Mouse (Mus musculus): Measurements from ENCODE around the gene Tnfrsf1b.

Tnfrsf1b gene

DNA sequence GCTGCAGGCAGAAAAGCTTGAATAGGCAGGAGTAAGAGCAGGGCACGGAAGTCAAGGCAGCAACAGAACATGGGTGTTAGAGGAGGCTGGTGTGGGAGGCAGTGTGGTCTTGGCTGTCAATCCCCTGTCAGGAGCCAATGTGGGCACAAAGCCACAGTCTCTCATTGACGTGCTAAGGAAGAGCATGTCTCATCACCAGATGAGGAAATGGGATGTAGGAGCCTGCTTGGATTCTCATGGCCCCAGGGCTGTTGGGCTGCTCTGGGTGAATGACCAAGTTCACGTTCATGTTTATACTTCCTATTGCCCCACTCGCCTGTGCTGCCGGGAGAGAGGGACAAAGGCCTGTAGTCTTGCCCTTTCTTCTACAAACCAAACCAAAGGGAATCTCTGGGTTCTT is 28.8 kb downstream of the Tnfrsf1b start:
- no peak for DNase-seq

- no peak for DNase-seq
These were observed 29.6 kb downstream of the Tnfrsf1b start for GRCm38 (mm10) chr4:145217046-145217445.

- no peak for DNase-seq
These were observed 31.3 kb downstream of the Tnfrsf1b start for GRCm38 (mm10) chr4:145215396-145215795.

DNA sequence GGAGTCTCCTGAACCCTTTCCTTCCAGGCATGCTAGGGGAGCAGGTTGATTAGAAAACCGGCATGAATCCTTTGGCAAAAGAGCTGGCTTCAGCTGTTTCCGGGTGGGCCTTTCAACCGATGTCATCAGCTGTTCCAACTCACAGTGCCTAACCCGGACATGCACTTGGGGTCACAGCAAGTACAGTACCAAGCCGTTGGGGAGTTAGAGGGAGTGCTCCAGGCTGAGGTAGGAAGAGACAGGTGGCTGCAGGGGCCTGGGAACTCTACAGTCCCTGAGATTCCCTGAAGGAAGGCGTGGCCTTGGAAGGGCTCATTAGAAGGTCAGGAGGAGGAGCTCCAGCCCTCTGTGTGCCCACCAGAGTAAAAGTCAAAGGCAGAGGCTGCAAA is 31.9 kb downstream of the Tnfrsf1b start:
- peak in 1 of 2 experiments; percentile 7 for DNase-seq

DNA sequence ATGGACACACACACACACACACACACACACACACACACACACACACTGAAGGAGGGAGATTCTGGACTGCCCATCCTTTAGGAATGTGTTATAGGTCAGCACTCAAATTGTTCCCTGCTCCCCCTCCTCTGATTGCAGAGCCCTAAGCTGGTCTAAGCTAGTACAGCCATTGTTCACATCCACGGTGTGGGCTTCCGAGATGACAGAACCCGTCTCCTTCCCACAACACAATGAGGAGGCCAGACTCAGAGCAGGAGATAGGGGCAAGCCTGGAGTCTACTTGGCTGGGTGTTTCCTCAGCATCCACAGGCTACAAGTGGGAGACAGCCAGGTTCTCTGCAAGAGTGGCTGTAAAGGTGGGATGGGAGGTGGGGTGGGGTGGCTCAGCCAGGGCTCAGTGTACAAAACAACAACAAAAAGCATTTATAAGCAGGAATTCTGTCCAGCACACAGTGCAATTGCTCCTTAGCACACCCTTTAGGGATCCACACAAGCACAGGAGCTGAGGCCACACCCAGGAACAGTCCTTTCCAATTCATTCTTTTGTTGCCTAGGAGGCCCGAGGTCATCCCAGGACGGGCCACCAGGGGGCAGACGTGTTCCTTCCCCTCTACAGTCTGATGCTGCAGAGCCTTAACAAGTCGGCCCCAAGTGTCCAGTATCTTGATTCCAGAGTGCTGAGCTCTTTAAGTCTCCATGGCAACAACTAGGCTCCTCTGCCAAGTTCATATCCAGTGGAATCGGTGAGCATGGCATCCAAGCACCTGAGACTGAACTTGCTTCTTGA is 32.5 kb downstream of the Tnfrsf1b start:
- DNase-seq: peak; percentile 78 to 85

- DNase-seq: no peak
These were observed 35.6 kb downstream of the Tnfrsf1b start for GRCm38 (mm10) chr4:145211076-145211475.

GRCm38 (mm10) chr4:145210564-145210963 is 36.1 kb downstream of the Tnfrsf1b start:
- DNase-seq: no peak

GRCm38 (mm10) chr4:145209690-145210088 is 37.0 kb downstream of the Tnfrsf1b start:
- no peak for DNase-seq

DNA sequence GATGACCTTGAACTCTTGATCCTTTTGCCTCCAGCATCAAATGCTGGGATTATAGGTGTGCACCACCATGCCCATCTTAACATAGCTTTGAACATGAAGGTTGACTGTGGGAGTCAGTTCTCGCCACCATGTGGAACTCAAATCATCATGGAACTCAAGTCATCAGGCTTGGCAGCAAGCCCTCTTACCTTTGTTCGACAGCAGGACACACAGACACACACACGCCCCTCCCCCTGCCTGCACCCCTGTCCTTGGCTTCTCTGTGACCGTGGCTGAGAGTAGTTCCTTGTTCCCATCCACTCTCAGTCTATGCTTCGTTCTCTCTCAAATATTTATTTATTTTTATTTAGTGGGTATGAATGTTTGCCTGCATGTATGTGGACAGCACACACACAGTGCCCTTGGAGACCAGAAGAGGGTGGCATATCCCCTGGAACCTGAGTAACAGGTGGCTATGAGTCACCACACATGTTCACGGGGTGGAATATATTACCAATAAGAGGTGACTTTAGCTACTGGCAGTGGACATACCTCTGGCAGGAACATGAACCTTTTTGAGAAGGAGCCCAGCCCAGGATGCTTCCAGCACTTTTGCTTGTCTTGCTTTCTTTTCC is 37.5 kb downstream of the Tnfrsf1b start:
- DNase-seq: no peak

DNA sequence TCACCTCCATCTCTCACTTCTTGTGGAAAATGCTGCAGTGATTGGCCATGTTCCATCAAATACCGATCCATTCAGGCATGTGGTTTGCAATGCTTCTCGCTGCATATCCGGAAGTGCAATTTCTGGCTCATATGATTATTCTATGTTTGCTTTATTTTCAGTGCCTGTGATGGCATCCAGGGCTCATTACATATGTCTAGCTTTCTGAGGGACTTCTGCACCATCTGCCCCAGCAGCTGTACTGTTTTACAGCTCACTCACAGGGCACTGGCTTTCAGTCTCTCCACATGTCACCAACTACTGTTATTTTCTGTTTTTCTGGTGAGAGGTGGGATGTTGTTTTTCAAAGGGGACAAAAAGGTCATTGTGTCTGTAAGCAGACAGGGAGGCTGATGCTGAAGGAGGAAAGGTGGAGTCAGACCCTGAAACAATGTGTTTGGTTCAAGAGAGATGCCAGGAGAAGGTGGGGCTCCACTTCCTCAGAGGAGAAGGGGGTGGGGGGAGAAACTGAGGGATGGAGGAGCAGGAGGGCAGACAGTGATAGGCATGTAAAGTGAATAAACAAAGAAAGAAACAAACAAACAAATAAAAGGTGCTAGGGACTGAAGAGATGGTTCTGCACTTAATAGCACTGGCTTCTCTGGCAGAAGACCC is 38.8 kb downstream of the Tnfrsf1b start:
- no peak for DNase-seq

DNA sequence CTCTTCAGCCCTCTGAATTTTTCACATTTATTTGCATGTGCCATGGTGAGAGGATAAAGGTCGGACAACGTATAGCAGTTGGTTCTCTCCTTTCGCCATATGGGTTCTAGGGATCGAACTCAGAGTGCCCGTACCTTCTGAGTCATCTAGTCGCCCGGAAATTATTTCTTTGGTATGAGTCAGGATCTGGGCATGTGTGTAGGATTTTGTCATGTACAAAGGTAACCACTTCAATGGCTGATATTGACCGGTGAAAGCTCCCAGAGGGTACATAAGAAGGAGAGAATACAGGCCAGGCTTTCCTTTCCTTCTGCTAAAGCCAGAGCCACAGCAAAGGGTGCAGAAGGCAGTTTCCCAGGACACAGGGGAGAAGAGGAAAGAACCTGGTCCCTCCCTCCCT is 41.9 kb downstream of the Tnfrsf1b start:
- DNase-seq: no peak

DNA sequence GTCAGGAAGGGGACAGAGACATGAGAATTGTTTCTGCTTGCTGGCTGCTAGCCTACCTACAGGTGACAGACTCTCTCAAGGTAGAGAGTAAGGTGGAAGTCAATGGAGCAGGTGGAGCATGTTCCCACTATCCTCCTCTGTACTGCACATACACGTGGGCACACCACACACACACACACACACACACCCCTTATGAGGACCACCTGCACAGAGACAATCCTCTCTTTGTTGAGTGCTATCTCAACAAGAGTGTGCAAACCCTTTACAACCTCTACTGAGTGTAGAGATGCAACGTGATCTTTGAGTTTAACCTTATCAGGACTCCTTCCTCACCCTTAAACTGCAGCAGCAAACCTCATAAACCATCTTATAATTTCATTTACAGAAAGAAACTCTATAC is 43.4 kb downstream of the Tnfrsf1b start:
- no peak for DNase-seq

DNA sequence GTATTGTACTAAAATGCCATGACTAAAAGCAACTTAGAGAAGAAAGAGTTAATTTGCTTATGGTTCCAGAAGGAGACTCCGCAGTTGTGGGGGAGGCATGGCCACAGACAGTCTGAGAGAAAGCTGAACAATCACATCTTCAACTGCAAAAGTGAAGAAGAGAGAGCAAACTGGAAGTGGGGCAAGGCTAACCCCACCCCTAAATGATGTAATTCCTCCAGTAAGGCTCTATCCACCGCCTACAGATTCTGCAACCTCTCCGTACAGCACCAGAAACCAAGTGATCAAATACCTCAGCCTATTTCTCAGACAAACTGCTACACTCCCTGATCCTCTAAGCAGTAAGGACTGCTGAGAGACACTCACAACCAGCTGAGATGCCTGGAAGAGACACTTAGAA is 45.2 kb downstream of the Tnfrsf1b start:
- DNase-seq: no peak

DNA sequence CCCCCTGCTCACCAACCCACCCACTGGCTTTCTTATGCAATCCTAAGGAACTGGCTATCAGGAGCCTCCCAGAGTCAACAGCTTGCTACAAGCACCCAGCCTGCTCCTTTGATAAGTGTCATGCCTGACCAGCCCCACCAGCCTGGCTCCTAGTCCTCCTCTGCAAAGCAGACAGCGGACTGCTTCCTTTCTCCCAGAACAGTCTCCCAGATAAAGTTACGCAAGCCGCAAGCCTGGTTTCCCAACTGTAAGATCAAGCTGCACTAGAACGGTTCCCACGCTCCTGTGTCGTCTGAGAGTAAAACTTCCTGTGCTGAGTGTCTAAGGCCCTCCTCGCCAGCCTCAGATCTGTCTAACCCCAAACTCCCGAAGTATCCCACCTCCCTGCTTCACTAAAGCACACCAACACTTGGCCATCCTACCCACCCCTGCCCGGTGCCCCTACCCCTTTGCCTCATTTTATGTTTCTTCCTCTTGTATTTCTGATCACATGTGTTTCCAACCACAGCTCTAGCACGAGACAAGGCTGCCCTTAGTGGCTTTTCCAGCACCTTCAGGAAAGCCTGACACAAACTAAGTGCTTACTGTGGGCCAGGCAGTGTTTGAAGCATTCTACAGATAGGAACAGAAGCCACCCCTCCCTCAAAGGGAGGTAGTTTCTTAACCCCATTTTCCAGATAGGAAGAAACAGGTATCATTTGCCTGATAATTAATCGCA is 46.5 kb downstream of the Tnfrsf1b start:
- DNase-seq: no peak

DNA sequence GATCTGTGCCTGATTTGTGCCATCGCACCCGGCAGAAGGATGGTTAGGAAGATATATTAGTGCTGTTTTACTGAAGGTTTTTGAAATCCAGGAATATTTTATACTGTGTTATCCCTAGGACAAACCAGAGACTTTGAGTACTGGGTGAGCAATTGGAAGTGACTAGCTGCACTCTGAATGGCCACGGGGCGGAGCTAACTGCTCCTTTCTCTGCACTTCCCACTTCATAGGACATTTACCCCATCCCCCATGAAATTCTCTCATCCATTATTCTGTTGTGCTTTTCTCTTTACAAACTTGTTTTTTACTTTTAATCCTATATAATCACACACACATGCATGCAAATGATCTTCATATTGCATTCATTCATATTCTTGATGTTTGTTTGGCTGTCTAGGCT is 50.1 kb downstream of the Tnfrsf1b start:
- DNase-seq: no peak

DNA sequence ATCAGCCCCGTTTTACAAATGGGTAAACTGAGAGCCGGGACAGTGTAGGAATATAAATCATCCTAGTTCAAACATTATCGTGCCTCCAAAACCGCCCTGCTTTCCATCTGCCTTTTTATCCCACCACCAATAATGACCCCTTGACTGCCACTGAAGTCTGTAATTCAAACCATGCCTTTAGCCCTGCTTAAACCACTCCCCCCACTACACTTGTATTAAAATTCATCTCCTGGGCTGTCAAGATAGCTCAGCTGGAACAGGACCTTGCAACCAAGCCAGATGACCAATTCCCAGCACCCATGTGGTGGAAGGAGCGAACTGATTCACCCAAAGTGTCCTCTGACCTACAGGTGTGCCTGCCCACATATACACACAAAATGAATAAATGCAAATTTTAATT is 51.5 kb downstream of the Tnfrsf1b start:
- no peak for DNase-seq

DNA sequence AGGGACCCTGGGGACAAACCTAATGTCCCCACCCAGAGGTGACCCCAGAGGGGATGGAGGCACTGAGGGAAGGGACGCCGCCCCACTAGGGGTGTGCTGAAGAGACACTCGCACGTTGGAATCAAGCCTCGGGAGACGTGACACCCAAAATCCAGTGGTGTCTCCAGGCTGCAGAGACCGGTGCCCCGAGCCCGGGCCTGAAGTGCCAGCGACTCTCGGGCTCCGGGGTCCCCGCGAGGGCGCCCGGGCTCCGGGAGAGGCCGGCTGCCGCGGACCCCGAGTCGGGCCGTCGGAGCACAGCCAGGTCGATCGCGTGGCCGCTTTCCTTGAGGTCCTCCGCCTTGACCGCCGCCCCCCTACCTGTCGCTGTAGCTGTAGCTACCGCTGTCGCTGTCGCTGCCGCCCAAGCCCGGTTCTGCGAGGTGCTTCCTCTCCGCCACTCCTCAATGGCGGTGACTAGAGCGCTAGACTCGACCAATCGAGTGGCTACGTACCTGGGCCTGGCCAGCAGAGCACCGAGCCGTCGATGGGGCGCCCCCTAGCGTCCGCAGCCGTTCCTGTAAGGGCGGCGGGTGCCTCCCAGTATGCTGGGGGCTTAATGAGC is 52.0 kb downstream of the Tnfrsf1b start, which contains the start of gene Vps13d:
Gene Vps13d (minus strand): TSS at position 447 of the 604 bp plus-strand sequence.
- DNase-seq: peak; percentile 92 to 96

GRCm38 (mm10) chr4:145193991-145194511 is 52.6 kb downstream of the Tnfrsf1b start:
- peak; percentile 59 to 66 for DNase-seq

- no peak for DNase-seq
These were observed 53.3 kb downstream of the Tnfrsf1b start for GRCm38 (mm10) chr4:145193406-145193805.

- peak; percentile 20 to 35 for DNase-seq
These were observed 54.0 kb downstream of the Tnfrsf1b start for GRCm38 (mm10) chr4:145192686-145193085.

GRCm38 (mm10) chr4:145188561-145188960 is 58.1 kb downstream of the Tnfrsf1b start:
- no peak for DNase-seq

- no peak for DNase-seq
These were observed 59.1 kb downstream of the Tnfrsf1b start for GRCm38 (mm10) chr4:145187619-145188018.
